Mouse (Mus musculus) kidney, postnatal 25 days (tissue): ENCODE results near the gene Ehd1.

Source experiments
- DNase-seq, 2 experiments: peaks; one replicate each; pipeline ENCODE4 v3.0.0; 2021; ENCODE audit warnings: mixed read lengths in 2 of 2

The Ehd1 gene

GRCm38 (mm10) chr19:6334673-6335457, 58.3 kb downstream of the Ehd1 start, which contains the start of gene Men1:
Gene Men1, plus strand, starts transcription at chr19:6334979.
- DNase-seq: peak; percentile 95 to 98

- DNase-seq: peak; percentile 29 to 68
Observed at GRCm38 (mm10) chr19:6335458-6335827, 58.9 kb downstream of the Ehd1 start.

GRCm38 (mm10) chr19:6336920-6337319, 60.4 kb downstream of the Ehd1 start:
- no peak for DNase-seq

- no peak for DNase-seq
Observed at GRCm38 (mm10) chr19:6338171-6338570, 61.6 kb downstream of the Ehd1 start.

- DNase-seq: no peak
Observed at GRCm38 (mm10) chr19:6338716-6339115, 62.2 kb downstream of the Ehd1 start.

- no peak for DNase-seq
Observed at GRCm38 (mm10) chr19:6339191-6339590, 62.7 kb downstream of the Ehd1 start.

- peak; percentile 69 to 91 for DNase-seq
Observed at GRCm38 (mm10) chr19:6339890-6340504, 63.5 kb downstream of the Ehd1 start.

- DNase-seq: peak; percentile 93 to 96
Observed at GRCm38 (mm10) chr19:6340524-6341452, 64.3 kb downstream of the Ehd1 start, which contains the start of gene Map4k2. Gene Map4k2, plus strand, starts transcription at chr19:6341135.

GRCm38 (mm10) chr19:6341453-6342077, 65.0 kb downstream of the Ehd1 start:
- DNase-seq: no peak

GRCm38 (mm10) chr19:6342276-6342933, 65.9 kb downstream of the Ehd1 start:
- no peak for DNase-seq

GRCm38 (mm10) chr19:6343066-6343925, 66.8 kb downstream of the Ehd1 start:
- DNase-seq: no peak

GRCm38 (mm10) chr19:6343996-6344395, 67.5 kb downstream of the Ehd1 start:
- DNase-seq: no peak

- no peak for DNase-seq
Observed at GRCm38 (mm10) chr19:6346023-6346422, 69.5 kb downstream of the Ehd1 start.

GRCm38 (mm10) chr19:6346661-6347060, 70.1 kb downstream of the Ehd1 start:
- DNase-seq: no peak

- no peak for DNase-seq
Observed at GRCm38 (mm10) chr19:6347615-6348014, 71.1 kb downstream of the Ehd1 start.

GRCm38 (mm10) chr19:6348717-6349116, 72.2 kb downstream of the Ehd1 start:
- peak in 1 of 2 experiments; percentile 48 for DNase-seq

GRCm38 (mm10) chr19:6349215-6349983, 72.9 kb downstream of the Ehd1 start:
- peak; percentile 55 to 81 for DNase-seq
